Mouse (Mus musculus): ENCODE results near the gene Epha6.

Epha6 gene

DNA sequence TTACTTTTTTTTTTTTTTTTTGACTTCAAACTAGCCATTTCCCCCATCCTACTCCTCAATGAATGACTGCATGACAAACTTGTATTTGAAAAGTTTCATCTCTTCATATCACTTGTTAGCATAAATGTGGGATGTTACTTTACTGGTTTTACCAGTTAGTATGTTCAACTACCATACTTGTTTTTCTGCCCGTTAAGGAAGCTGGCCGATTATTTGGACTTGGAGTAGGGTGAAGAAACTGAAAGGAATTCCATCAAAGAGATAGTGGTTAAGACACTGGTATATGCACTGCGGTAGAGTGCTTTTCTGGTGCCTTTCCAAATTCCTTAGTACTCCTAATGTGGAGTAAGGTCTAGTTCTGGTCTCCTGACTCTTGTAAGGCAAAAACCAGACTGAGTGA is 965.3 kb downstream of the Epha6 start:
- no peak for DNase-seq (ENCODE audit: low spot score)

DNA sequence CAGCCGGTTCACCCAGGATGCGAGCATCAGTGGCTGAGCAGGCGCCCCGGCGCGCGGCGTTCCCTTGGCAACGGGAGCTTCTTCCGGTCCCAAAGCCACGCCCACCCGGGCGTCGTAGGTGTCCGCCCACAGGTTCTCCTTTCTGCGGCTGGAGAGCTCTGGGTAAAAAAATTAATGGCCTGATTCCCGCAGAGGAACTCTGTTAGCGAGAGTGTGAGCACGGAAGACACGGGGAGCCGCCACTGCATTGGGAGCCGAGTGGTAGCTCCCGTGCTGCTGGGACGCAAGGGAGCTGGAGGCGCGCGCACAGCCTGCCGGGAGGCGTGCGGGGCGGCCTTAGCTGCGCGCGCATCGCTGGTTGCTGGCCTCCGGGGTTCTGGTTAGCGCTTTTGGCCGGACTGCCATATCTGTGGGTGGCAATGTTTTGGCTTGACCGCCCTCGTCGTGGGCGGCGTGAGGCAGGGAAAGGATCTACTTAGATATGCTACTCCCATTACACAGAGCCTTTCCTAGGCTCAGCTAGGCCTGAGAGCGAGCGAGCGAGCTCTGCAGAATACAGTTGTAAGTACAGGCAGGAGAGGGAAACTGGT is 966.1 kb downstream of the Epha6 start, which contains the start of gene Arl6:
Arl6 (minus strand) TSS at position 290 of the 590 bp plus-strand sequence.
- DNase-seq (ENCODE audit: low spot score) = peak; percentile 83

DNA sequence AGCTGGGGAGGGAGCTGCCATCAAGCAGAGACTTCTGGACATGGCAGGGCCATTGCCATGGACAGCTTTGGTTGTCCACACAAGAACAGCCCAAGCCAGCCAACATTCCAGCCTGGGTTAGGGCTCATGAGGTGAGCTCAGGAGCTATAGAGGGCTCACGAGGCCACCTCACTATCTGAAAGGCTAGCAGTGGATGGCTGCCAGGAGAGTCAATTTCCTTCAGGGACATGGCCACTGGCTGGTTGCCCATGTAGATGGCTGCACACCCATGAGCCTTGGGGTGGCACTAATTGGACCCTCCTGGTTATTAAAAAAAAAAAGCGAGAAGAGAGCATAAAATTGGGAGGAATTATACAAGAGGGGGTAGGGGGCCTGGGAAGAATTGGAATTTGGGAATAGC is 970.7 kb downstream of the Epha6 start:
- DNase-seq (ENCODE audit: low spot score) = no peak

DNA sequence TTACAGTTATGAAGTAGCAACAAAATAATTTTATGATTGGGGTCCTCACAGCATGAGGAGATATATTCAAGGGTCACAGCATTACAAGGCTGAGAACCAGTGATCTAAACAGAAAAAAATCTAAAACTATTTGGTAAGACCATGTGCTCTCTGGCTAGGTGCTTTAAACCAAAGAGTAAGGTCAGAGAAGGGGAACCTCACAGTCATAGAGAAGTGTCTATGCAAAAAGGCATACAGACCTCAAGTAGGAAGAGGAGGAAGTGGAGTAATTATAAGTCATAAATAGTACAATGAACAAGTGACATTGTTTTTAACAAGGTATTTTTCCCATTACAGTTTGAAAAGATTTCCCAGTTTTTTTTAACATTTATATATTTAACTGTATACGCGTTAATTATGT is 983.8 kb downstream of the Epha6 start:
- no peak for DNase-seq (ENCODE audit: low spot score)

DNA sequence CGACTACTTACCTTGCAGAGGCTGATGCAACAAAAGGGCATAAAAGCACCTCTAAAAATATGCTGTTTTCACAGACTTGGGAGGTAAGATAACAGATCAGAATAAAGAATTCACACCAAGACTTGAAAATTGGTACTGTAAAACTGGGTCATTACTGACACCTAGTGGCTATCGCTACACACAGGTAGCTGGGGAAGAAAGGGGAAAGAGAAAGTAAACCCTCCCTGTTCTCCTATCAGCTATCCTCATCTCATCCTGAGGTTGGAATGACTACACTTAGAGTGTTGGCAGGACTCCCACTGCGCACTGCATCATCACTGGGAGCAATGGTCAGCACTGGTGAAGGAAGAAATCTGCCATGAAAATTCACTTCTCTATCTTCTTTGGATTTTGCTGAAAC is 988.2 kb downstream of the Epha6 start:
- DNase-seq (ENCODE audit: low spot score) = peak; percentile 55

DNA sequence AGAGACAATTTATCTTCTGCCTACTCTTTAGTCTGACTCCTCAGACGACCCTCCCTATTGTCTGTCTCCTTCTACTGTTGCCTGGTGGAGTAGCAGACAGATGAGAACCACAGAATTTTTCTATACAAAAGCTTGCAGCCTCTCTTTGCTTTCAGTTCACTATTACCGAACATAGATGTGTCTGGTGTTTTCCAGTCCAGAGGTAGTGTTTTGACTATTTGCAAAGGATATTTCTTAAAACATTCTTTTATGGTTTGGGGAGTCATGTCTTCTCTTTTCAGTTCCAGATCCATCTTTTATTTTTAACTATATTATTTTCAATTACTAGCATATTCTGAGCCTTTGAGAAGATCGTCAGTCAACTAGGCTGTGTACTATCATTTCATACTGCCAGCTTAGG is 989.7 kb downstream of the Epha6 start:
- no peak for DNase-seq (ENCODE audit: low spot score)

DNA sequence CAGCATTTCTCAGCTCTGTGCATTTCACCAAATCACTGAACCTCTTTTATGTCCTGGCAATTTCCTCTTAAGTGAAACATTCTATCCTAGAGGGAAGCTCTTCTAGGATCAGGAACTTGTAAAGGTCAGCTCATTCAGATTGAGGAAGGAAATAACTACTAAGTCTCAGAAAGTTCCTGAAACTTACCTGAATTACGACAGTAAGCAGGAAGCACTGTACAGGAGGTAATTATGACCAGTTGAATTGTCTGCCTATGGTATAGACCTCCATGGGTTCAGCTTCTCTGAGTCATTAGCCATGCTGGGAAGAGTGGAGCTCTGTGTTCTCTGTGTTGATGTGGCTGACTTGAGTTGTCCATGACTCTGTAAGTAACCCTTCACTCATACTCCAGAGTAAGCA is 994.6 kb downstream of the Epha6 start:
- DNase-seq (ENCODE audit: low spot score) = no peak

DNA sequence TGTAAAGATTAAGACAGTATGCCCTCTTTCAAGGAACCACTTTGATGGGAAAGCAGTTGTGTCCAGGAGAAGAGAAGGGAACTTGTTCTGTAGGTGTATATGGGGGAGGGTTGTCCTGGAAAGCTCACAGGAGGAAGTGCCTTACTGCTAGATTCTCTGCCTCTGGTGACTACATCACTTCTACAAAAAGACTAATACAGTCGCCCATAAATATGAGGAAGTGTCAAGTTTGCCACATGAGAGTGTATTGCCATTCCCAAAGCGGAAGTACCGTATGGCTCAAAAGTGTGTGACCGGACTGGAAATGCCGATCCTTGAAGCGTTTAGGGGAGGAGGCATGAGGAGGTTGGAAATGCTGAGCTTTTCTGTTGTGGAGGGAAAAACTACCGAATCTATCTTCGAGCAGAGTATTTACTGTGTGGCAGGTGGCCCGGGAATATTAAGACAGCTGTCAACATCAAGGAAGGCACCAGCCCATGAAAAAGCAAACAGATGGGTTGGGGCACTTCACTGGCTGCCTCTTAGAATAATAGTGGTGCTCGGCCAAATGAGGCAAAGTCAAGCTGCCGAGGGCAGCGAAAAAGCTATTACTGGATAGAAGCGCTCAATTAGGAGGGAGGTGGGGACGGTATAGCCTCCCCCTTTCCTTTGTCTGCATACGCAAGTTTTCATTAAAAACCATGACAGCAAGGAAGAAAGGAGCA is 1001.1 kb downstream of the Epha6 start:
- no peak for DNase-seq (ENCODE audit: low spot score)
